Mouse (Mus musculus) liver, adult (tissue): ENCODE data around the gene Vps51.

ENCODE experiments used
- GATA4 ChIP-seq: IDR thresholded peaks from 2 replicates; pipeline ENCODE4 v1.6.1; 2014; ENCODE audit warnings: mild to moderate bottlenecking, low read length; ENCODE audit not compliant: insufficient replicate concordance

The Vps51 gene

GRCm38 (mm10) chr19:6097847-6098246 is 20.8 kb upstream of the Vps51 start:
- TF ChIP-seq GATA4 = no peak

DNA sequence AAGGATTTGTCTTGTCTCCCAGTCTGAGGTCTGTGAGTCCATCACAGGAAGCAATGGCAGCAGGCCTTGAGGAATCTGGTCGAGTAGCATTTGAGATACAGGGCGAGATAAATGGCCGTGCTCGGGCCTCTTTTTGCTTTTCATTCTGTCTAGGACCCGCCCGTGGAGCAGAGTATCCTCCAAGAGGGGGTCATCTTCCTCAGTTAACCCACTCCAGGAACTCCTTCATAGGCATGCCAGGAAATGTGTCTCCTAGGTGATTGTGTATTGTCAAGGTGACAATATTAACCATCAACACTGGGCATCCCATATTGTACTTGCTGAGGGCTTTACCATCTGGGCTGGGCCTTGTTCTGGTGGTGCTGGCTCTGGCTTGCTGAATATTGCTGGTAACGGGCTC is 17.1 kb upstream of the Vps51 start, which contains the start of gene AC131692.1:
Gene AC131692.1, plus strand, starts transcription at position 301 of the 400 bp plus-strand sequence.
- TF ChIP-seq GATA4 = no peak

GRCm38 (mm10) chr19:6088841-6089240 is 11.8 kb upstream of the Vps51 start:
- no peak for TF ChIP-seq GATA4

DNA sequence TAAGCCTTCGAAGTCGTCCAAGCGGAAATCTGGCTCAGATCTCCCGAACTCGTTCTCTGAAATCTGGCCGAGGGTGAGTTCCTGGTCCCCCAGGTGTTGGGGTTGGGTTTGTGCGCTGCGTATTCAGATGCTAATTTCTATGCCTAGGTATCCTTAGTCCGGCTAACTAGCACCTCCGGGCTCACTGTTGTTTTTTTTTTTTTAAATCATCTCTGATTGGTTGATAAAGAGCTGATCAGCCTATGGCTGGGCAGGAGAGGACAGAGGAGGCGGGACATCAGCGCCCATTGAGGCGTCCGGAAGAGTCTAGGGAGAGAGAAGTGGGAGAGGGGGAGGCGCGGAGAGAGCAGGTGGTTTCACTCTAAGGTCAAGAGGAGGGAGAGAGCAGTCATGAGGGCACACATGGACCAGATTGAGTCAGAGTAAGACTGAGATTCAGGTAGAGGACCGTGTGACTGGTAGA is 8.4 kb upstream of the Vps51 start:
- no peak for TF ChIP-seq GATA4

- peak; percentile 83; the same call in 1 of the 2 replicates for TF ChIP-seq GATA4
These were observed 7.6 kb upstream of the Vps51 start, which contains the start of the genes Zfpl1 and Cdca5 for GRCm38 (mm10) chr19:6084478-6085248. Gene Zfpl1 (minus strand): TSS chr19:6084956. Gene Cdca5 (plus strand): TSS chr19:6084983.

- TF ChIP-seq GATA4 = no peak
These were observed 5.1 kb upstream of the Vps51 start, which contains the start of gene Gm28374 for GRCm38 (mm10) chr19:6082156-6082555. Gene Gm28374 (minus strand): TSS chr19:6082256.

GRCm38 (mm10) chr19:6079983-6080480 is 3.0 kb upstream of the Vps51 start, which contains the start of gene Tmem262:
Gene Tmem262 (plus strand): TSS chr19:6080033.
- TF ChIP-seq GATA4 = no peak

- no peak for TF ChIP-seq GATA4
These were observed 3.1 kb downstream of the Vps51 start for GRCm38 (mm10) chr19:6073889-6074288.

DNA sequence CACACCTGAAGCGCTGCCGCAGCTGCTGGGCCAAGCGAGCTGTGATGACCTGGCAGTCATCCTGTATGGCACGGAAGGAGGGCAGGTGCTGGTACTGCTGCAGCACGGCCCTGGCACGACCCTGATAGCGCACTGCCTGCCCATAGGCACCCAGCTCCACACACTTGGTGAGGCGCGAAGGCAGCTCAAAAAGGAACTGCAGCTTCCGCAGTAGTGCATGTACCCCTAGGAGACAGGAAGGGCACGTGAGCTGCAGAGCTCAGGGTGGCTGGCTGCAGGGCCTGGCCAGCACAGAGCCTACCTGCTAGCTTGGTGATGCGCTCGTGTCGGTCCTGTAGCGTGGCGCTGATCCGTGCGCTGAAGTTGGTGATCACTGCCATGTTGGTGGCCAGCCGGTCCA is 5.8 kb downstream of the Vps51 start:
- no peak for TF ChIP-seq GATA4

DNA sequence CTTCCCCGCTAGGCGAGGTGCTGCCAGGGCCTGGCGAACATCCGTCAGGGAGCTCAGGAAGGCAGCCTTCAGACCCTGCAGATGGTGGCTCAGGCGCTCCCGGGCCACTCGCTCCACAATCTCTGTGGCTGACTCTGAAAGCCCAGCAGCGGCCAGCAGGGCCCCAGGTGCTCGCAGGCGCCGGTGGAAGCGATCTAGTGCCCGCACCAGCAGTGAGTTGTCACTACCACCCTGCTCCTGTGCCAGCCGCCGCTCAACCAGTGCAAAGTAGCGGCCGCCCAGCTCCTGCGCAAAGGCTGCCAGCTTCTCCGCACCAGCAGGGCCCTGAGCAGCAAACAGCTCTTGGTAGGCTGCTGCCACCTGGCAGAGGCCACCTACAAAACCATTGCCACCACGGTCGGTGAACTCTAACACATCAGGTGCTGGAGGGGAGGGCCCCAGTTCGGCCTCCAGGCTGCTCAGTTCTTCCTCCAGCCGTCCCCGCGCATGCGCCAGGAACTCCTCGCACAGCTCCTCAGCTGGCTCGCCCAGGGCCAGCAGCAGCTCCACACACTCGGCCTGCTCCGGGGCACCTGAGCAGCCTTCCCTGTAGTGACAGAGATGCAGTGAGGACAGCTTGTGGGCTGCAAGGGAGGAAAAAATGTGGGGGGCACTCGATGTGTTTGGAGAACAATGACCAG is 6.3 kb downstream of the Vps51 start:
- no peak for TF ChIP-seq GATA4

GRCm38 (mm10) chr19:6069851-6070250 is 7.2 kb downstream of the Vps51 start:
- TF ChIP-seq GATA4 = no peak

DNA sequence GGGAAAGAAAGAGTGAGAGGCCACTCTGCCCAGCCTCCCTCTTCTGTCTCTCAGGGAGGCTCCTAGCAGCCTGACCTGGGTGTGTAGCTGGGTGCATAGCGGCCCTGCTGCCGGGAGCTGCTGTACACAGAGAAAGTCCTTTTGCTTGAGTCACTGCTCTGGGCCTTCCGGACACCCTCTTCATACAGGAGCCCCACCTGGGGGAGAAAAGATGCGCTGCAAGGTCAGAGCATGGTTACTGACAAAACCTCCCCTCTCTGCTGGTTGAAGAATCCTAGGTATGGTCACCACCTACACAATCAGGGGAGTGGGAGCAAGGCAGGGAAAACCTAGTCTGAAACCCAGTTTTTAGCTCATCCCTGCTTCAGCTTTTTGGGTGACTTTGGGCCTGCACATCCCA is 8.1 kb downstream of the Vps51 start:
- no peak for TF ChIP-seq GATA4

DNA sequence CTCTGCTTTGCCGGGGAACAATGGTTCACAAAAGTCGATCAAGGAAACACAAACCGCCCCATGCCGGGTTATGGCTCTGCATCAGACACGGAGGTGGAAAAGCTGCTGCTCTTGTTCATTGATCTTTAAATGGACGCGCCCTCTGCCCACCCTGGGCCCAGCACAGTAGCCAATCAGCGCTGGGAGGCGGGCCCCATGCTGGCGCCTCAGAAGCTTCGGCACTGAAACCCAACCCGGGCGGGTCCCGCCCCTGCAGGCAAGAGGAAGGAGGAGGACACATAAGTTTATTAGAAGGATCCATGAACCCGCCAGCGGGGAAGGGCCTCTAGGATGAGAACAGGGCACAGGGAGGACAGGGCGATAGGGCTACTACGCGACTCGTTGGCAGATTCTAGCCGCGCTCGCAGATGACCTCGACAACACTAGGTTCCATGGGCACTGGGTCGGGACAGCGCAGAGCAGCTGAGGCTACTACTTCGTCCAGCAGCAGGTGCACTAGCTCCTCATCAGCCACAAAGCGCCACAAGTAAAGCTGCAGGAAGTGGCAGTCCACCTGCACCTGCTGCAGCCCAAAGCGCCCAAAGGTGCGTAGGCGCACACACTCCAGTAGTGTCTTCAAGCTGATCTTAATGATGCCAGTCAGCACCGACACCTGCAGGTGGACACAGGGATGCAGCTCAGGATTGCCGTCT is 9.2 kb downstream of the Vps51 start, which contains the start of gene Tm7sf2:
Gene Tm7sf2, minus strand, starts transcription at position 650 of the 692 bp plus-strand sequence.
- TF ChIP-seq GATA4 = no peak

- no peak for TF ChIP-seq GATA4
These were observed 9.9 kb downstream of the Vps51 start for GRCm38 (mm10) chr19:6067011-6067723.

- TF ChIP-seq GATA4 = no peak
These were observed 10.5 kb downstream of the Vps51 start for GRCm38 (mm10) chr19:6066571-6066970.

GRCm38 (mm10) chr19:6063081-6063480 is 13.9 kb downstream of the Vps51 start:
- TF ChIP-seq GATA4 = no peak
